Mouse (Mus musculus): ENCODE data around the gene Pdgfa. TPM values are rescaled to one million over a fixed set of nuclear protein-coding genes. Genes with fewer than 3 reads are reported as not detected.

Gene Pdgfa
- polyA plus RNA-seq, 1 experiment from 2014 or later: 14.5 TPM

GRCm38 (mm10) chr5:138993371-138994107 lies 3.6 kb downstream of the Pdgfa start:
- H3K9ac ChIP-seq: peak overlapping the region; percentile 83
- H3K4me2 ChIP-seq: peak overlapping the region; percentile 89
- no peaks in the 10 kb centered on the region for H3K9me3 ChIP-seq
- ATAC-seq (ENCODE audit: low FRiP score): no peak
- peaks cover 64% of the 10 kb centered on the region for H3K27me3 ChIP-seq
- peak overlapping the region; percentile 73 for H3K4me3 ChIP-seq
- peaks cover 78% of the 10 kb centered on the region for H3K4me1 ChIP-seq (replicated peaks)
- no peak overlapping the region for H3K27ac ChIP-seq
- under 1% methylated on average over 40 of the region's 40 CpGs for WGBS
- H3K36me3 ChIP-seq: no peaks in the 10 kb centered on the region

- Histone ChIP-seq H3K4me2 (peak overlapping the region; percentile 89), H3K4me1 (replicated peaks) (peaks cover 78% of the 10 kb centered on the region), H3K36me3 (no peaks in the 10 kb centered on the region), H3K9me3 (no peaks in the 10 kb centered on the region), H3K4me3 (peak overlapping the region; percentile 73), H3K9ac (peak overlapping the region; percentile 83), H3K27ac (no peak overlapping the region), H3K27me3 (peaks cover 58% of the 10 kb centered on the region)
- 2% methylated on average over 58 of the region's 59 CpGs for WGBS
- no peak for ATAC-seq (ENCODE audit: low FRiP score)
Observed at GRCm38 (mm10) chr5:138992611-138993370, 4.4 kb downstream of the Pdgfa start.

- Histone ChIP-seq H3K27me3 (peaks cover 55% of the 10 kb centered on the region), H3K4me2 (no peak overlapping the region), H3K9ac (no peak overlapping the region), H3K4me3 (no peak overlapping the region), H3K36me3 (0 out of 2 replicates have a peak, but pooled peaks cover 4% of the 10 kb centered on the region), H3K9me3 (no peaks in the 10 kb centered on the region), H3K27ac (no peak overlapping the region), H3K4me1 (replicated peaks) (peaks cover 70% of the 10 kb centered on the region)
- no peak for ATAC-seq (ENCODE audit: low FRiP score)
- 19% methylated on average over 4 of the region's 4 CpGs for WGBS
Observed at GRCm38 (mm10) chr5:138991734-138992133, 5.4 kb downstream of the Pdgfa start.

GRCm38 (mm10) chr5:138990659-138991380 lies 6.3 kb downstream of the Pdgfa start:
- H3K9ac ChIP-seq: no peak overlapping the region
- H3K4me2 ChIP-seq: no peak overlapping the region
- WGBS: 61% methylated on average over 7 of the region's 7 CpGs
- H3K4me1 ChIP-seq (replicated peaks): peaks cover 60% of the 10 kb centered on the region
- no peak overlapping the region for H3K27ac ChIP-seq
- peaks cover 12% of the 10 kb centered on the region; the same call in 1 of the 2 replicates for H3K36me3 ChIP-seq
- no peak overlapping the region for H3K4me3 ChIP-seq
- H3K27me3 ChIP-seq: peaks cover 46% of the 10 kb centered on the region
- H3K9me3 ChIP-seq: no peaks in the 10 kb centered on the region
- ATAC-seq (ENCODE audit: low FRiP score): no peak

GRCm38 (mm10) chr5:138989567-138989966 lies 7.6 kb downstream of the Pdgfa start:
- no peak overlapping the region for H3K4me2 ChIP-seq
- ATAC-seq (ENCODE audit: low FRiP score): no peak
- no peak overlapping the region for H3K9ac ChIP-seq
- peaks cover 57% of the 10 kb centered on the region for H3K4me1 ChIP-seq (replicated peaks)
- H3K4me3 ChIP-seq: no peak overlapping the region
- no peak overlapping the region for H3K27ac ChIP-seq
- 62% methylated on average over 6 of the region's 6 CpGs for WGBS
- H3K27me3 ChIP-seq: peaks cover 44% of the 10 kb centered on the region
- H3K9me3 ChIP-seq: no peaks in the 10 kb centered on the region
- H3K36me3 ChIP-seq: peaks cover 23% of the 10 kb centered on the region

- H3K27ac ChIP-seq: no peak overlapping the region
- no peak overlapping the region for H3K4me2 ChIP-seq
- H3K36me3 ChIP-seq: peaks cover 31% of the 10 kb centered on the region
- ATAC-seq (ENCODE audit: low FRiP score): 0 out of 2 replicates have a peak, but pooled peaks have one; percentile 21
- peaks cover 49% of the 10 kb centered on the region for H3K4me1 ChIP-seq (replicated peaks)
- no peak overlapping the region for H3K4me3 ChIP-seq
- 35% methylated on average over 9 of the region's 9 CpGs for WGBS
- 0 out of 2 replicates have a peak overlapping the region, but pooled peaks have one; percentile 19 for H3K9ac ChIP-seq
- no peaks in the 10 kb centered on the region for H3K9me3 ChIP-seq
- peaks cover 44% of the 10 kb centered on the region for H3K27me3 ChIP-seq
Observed at GRCm38 (mm10) chr5:138988764-138989163, 8.4 kb downstream of the Pdgfa start.

GRCm38 (mm10) chr5:138987994-138988393 lies 9.2 kb downstream of the Pdgfa start:
- H3K27me3 ChIP-seq: peaks cover 39% of the 10 kb centered on the region
- H3K36me3 ChIP-seq: peaks cover 35% of the 10 kb centered on the region
- no peak overlapping the region for H3K9ac ChIP-seq
- no peak overlapping the region for H3K27ac ChIP-seq
- H3K9me3 ChIP-seq: no peaks in the 10 kb centered on the region
- H3K4me1 ChIP-seq (replicated peaks): peaks cover 41% of the 10 kb centered on the region
- no peak for ATAC-seq (ENCODE audit: low FRiP score)
- no peak overlapping the region for H3K4me2 ChIP-seq
- no peak overlapping the region for H3K4me3 ChIP-seq
- WGBS: 59% methylated on average over 10 of the region's 10 CpGs

GRCm38 (mm10) chr5:138981921-138982320 lies 15.2 kb downstream of the Pdgfa start:
- H3K4me3 ChIP-seq: no peak overlapping the region

GRCm38 (mm10) chr5:138980608-138981007 lies 16.6 kb downstream of the Pdgfa start:
- Histone ChIP-seq H3K27me3 (no peaks in the 10 kb centered on the region), H3K36me3 (peaks cover 21% of the 10 kb centered on the region), H3K27ac (no peak overlapping the region), H3K4me3 (no peak overlapping the region), H3K4me1 (replicated peaks) (no peaks in the 10 kb centered on the region), H3K9me3 (no peaks in the 10 kb centered on the region), H3K4me2 (no peak overlapping the region), H3K9ac (no peak overlapping the region)
- 82% methylated on average over 9 of the region's 9 CpGs for WGBS
- no peak for ATAC-seq (ENCODE audit: low FRiP score)

More at GRCm38 (mm10) chr5:138981921-138982320, 15.2 kb downstream of the Pdgfa start:
- H3K4me2 ChIP-seq: no peak overlapping the region
- H3K4me1 ChIP-seq (replicated peaks): no peaks in the 10 kb centered on the region
- H3K27ac ChIP-seq: no peak overlapping the region
- no peak for ATAC-seq (ENCODE audit: low FRiP score)
- peaks cover 31% of the 10 kb centered on the region for H3K36me3 ChIP-seq
- H3K9ac ChIP-seq: no peak overlapping the region
- H3K27me3 ChIP-seq: no peaks in the 10 kb centered on the region
- H3K9me3 ChIP-seq: no peaks in the 10 kb centered on the region
- 83% methylated on average over 5 of the region's 9 CpGs for WGBS

GRCm38 (mm10) chr5:138979840-138980239 lies 17.3 kb downstream of the Pdgfa start:
- H3K9ac ChIP-seq: no peak overlapping the region
- H3K36me3 ChIP-seq: peaks cover 15% of the 10 kb centered on the region
- 83% methylated on average over 8 of the region's 8 CpGs for WGBS
- no peaks in the 10 kb centered on the region for H3K27me3 ChIP-seq
- no peak overlapping the region for H3K4me3 ChIP-seq
- no peak overlapping the region for H3K27ac ChIP-seq
- H3K4me2 ChIP-seq: no peak overlapping the region
- no peaks in the 10 kb centered on the region for H3K9me3 ChIP-seq
- ATAC-seq (ENCODE audit: low FRiP score): no peak
- no peaks in the 10 kb centered on the region; the same call in 1 of the 2 replicates for H3K4me1 ChIP-seq (replicated peaks)

- Histone ChIP-seq H3K36me3 (no peaks in the 10 kb centered on the region), H3K4me3 (no peak overlapping the region), H3K4me1 (replicated peaks) (no peaks in the 10 kb centered on the region; the same call in 1 of the 2 replicates), H3K9ac (no peak overlapping the region), H3K4me2 (no peak overlapping the region), H3K9me3 (no peaks in the 10 kb centered on the region), H3K27me3 (no peaks in the 10 kb centered on the region), H3K27ac (no peak overlapping the region)
- ATAC-seq (ENCODE audit: low FRiP score): no peak
- WGBS: 53% methylated on average over 3 of the region's 3 CpGs
Observed at GRCm38 (mm10) chr5:138977759-138978158, 19.4 kb downstream of the Pdgfa start.

- H3K36me3 ChIP-seq: no peaks in the 10 kb centered on the region
- no peak overlapping the region for H3K9ac ChIP-seq
- 89% methylated on average over 8 of the region's 8 CpGs for WGBS
- H3K4me3 ChIP-seq: no peak overlapping the region
- H3K27ac ChIP-seq: no peak overlapping the region
- H3K4me1 ChIP-seq (replicated peaks): peaks cover 4% of the 10 kb centered on the region; the same call in 1 of the 2 replicates
- ATAC-seq (ENCODE audit: low FRiP score): no peak
- no peak overlapping the region for H3K4me2 ChIP-seq
- H3K9me3 ChIP-seq: no peaks in the 10 kb centered on the region
- H3K27me3 ChIP-seq: no peaks in the 10 kb centered on the region
Observed at GRCm38 (mm10) chr5:138974911-138975485, 22.2 kb downstream of the Pdgfa start.

Measured in hindbrain, embryonic 13.5 days (tissue).